8 mouse cellular contexts compared by ENCODE assay signal in genomic region chr2:127363282-127363652, GRCm38 (mm10). TPM values are rescaled to one million over a fixed set of nuclear protein-coding genes. Genes with fewer than 3 reads are reported as not detected.
DNase-seq lines count a peak whose midpoint lies in the region; ATAC-seq and TF ChIP-seq lines count a peak whose summit lies in the region.

No protein-coding gene starts in this region.

- no peaks in the 10 kb centered on the region for H3K36me3 ChIP-seq in kidney, embryonic 15.5 days
- H3K36me3 ChIP-seq in embryonic facial prominence, embryonic 12.5 days = no peaks in the 10 kb centered on the region
- no peaks in the 10 kb centered on the region for H3K36me3 ChIP-seq in intestine, embryonic 15.5 days
- H3K36me3 ChIP-seq in myocyte (ENCODE audit: control insufficient read depth, insufficient read depth) = no peaks in the 10 kb centered on the region

- peak overlapping the region; percentile 24; the same call in 1 of the 2 replicates for H3K9ac ChIP-seq in kidney, embryonic 15.5 days
- peak overlapping the region; percentile 42 for H3K9ac ChIP-seq in embryonic facial prominence, embryonic 12.5 days
- H3K9ac ChIP-seq in intestine, embryonic 15.5 days = peak overlapping the region; percentile 32

- H3K4me3 ChIP-seq in kidney, embryonic 15.5 days (replicated peaks) = peak overlapping the region; percentile 46
- peak overlapping the region; percentile 43 for H3K4me3 ChIP-seq in embryonic facial prominence, embryonic 12.5 days
- peak overlapping the region; percentile 43 for H3K4me3 ChIP-seq in intestine, embryonic 15.5 days (replicated peaks)
- H3K4me3 ChIP-seq in myocyte = no peak overlapping the region

- no peak overlapping the region for H3ac ChIP-seq in myocyte (ENCODE audit: control insufficient read depth, insufficient read length)

- no peak for TF ChIP-seq POLR2A in myocyte (IDR thresholded peaks at IDR 0.05; ENCODE audit: insufficient read length, low read depth)

- ATAC-seq in kidney, embryonic 15.5 days (replicated peaks; ENCODE audit: low FRiP score) = peak; percentile 54
- ATAC-seq in embryonic facial prominence, embryonic 12.5 days (ENCODE audit: insufficient number of reproducible peaks, insufficient read depth, low FRiP score, low TSS enrichment) = peak; percentile 49
- peak; percentile 62 for ATAC-seq in intestine, embryonic 15.5 days

- no peaks in the 10 kb centered on the region for H3K79me2 ChIP-seq in myocyte (ENCODE audit: control insufficient read depth, insufficient read depth)

- 1% methylated on average over 28 of the region's 28 CpGs for WGBS in kidney, embryonic 15.5 days
- WGBS in embryonic facial prominence, embryonic 12.5 days = under 1% methylated on average over 28 of the region's 28 CpGs
- under 1% methylated on average over 28 of the region's 28 CpGs for WGBS in intestine, embryonic 15.5 days

- DNase-seq in kidney, adult 18-20 months = no peak
- DNase-seq in layer of hippocampus, adult 8-10 months (ENCODE audit: low spot score in 2 of 2) = no peak
- DNase-seq in layer of hippocampus, adult 9-10 months (ENCODE audit: low spot score) = no peak
- no peak for DNase-seq in adrenal gland, postnatal 14 days

- H3K27ac ChIP-seq in kidney, embryonic 15.5 days = 0 out of 2 replicates have a peak overlapping the region, but pooled peaks have one; percentile 20
- H3K27ac ChIP-seq in embryonic facial prominence, embryonic 12.5 days = no peak overlapping the region
- H3K27ac ChIP-seq in intestine, embryonic 15.5 days = no peak overlapping the region

- H3K9me3 ChIP-seq in kidney, embryonic 15.5 days (replicated peaks) = no peaks in the 10 kb centered on the region
- H3K9me3 ChIP-seq in embryonic facial prominence, embryonic 12.5 days = no peaks in the 10 kb centered on the region
- no peaks in the 10 kb centered on the region for H3K9me3 ChIP-seq in intestine, embryonic 15.5 days

- peak overlapping the region; percentile 85 for H3K4me2 ChIP-seq in kidney, embryonic 15.5 days
- peak overlapping the region; percentile 74 for H3K4me2 ChIP-seq in embryonic facial prominence, embryonic 12.5 days (replicated peaks)
- H3K4me2 ChIP-seq in intestine, embryonic 15.5 days (replicated peaks) = peak overlapping the region; percentile 88
- H3K4me2 ChIP-seq in myocyte (ENCODE audit: low read depth) = peak overlapping the region; percentile 70

- H3K4me1 ChIP-seq in kidney, embryonic 15.5 days = peaks cover 19% of the 10 kb centered on the region
- peaks cover 13% of the 10 kb centered on the region; the same call in 1 of the 2 replicates for H3K4me1 ChIP-seq in embryonic facial prominence, embryonic 12.5 days
- H3K4me1 ChIP-seq in intestine, embryonic 15.5 days (replicated peaks) = peaks cover 21% of the 10 kb centered on the region

- H3K27me3 ChIP-seq in kidney, embryonic 15.5 days = peaks cover 86% of the 10 kb centered on the region
- H3K27me3 ChIP-seq in embryonic facial prominence, embryonic 12.5 days = peaks cover 71% of the 10 kb centered on the region
- H3K27me3 ChIP-seq in intestine, embryonic 15.5 days (replicated peaks) = peaks cover 53% of the 10 kb centered on the region
- H3K27me3 ChIP-seq in myocyte (ENCODE audit: control insufficient read depth, insufficient read depth, insufficient read length) = peaks cover 69% of the 10 kb centered on the region

TF ChIP-seq in myocyte, 11 proteins besides CTCF, POLR2A, EP300 and RAD21:
- TF ChIP-seq TCF12 (IDR thresholded peaks at IDR 0.05; ENCODE audit: insufficient read depth, poor library complexity, severe bottlenecking) (no peak), POLR2AphosphoS2 (IDR thresholded peaks at IDR 0.05; ENCODE audit: insufficient read length, low read depth) (no peak), MAX (IDR thresholded peaks at IDR 0.05; ENCODE audit: low read depth) (no peak), MYOD1 (IDR thresholded peaks at IDR 0.05; ENCODE audit: control insufficient read depth in 1 of 3, insufficient read length in 2 of 3, low read depth in 2 of 3) (no peak), CEBPB (IDR thresholded peaks at IDR 0.05; ENCODE audit: insufficient read depth, poor library complexity, severe bottlenecking) (no peak), E2F4 (IDR thresholded peaks at IDR 0.05; ENCODE audit: insufficient read depth) (no peak), REST (IDR thresholded peaks at IDR 0.05; ENCODE audit: insufficient read depth, insufficient read length) (no peak), TCF3 (IDR thresholded peaks at IDR 0.05; ENCODE audit: insufficient read length, low read depth) (no peak)

RNA-seq across cellular contexts. Expression of gene Adra2b, which starts 0.3 kb away (rescaled TPM):
- polyA plus RNA-seq in kidney, embryonic 15.5 days (2015; fragmentation: Nextera tagmentation; extraction: Ambion mirVana) = 4.4 and 5.1 TPM in 2 replicates
- 1.7 and 1.8 TPM in 2 replicates for polyA plus RNA-seq in embryonic facial prominence, embryonic 12.5 days (2016; fragmentation: Nextera tagmentation; extraction: Ambion mirVana)
- 1.3 and 1.7 TPM in 2 replicates for polyA plus RNA-seq in intestine, embryonic 15.5 days (2015; fragmentation: Nextera tagmentation; extraction: Ambion mirVana)
- polyA plus RNA-seq in myocyte (2012; fragmentation: generic; extraction: Trizol) = not detected
- under 1 TPM in 3 of 4 experiments, not detected in 1; 0.09 to 0.41 (median 0.12) TPM for total RNA-seq in layer of hippocampus, adult 8-10 months (2022)
- 2.6 TPM in 2 replicates for total RNA-seq in adrenal gland, postnatal 14 days (2021)

RNA-seq across cellular contexts. Expression of gene Astl, which starts 24.8 kb away (rescaled TPM):
- polyA plus RNA-seq in kidney, embryonic 15.5 days (2015; fragmentation: Nextera tagmentation; extraction: Ambion mirVana) = not detected in 2 replicates
- polyA plus RNA-seq in embryonic facial prominence, embryonic 12.5 days (2016; fragmentation: Nextera tagmentation; extraction: Ambion mirVana) = 0.19 TPM in 1 of 2 replicates, not detected in the other
- polyA plus RNA-seq in intestine, embryonic 15.5 days (2015; fragmentation: Nextera tagmentation; extraction: Ambion mirVana) = not detected in 2 replicates
- 0.01 TPM for polyA plus RNA-seq in myocyte (2012; fragmentation: generic; extraction: Trizol)
- total RNA-seq in layer of hippocampus, adult 8-10 months (2022) = not detected
- total RNA-seq in adrenal gland, postnatal 14 days (2021) = not detected in 2 replicates

RNA-seq across cellular contexts. Expression of gene Dusp2, which starts 27.3 kb away (rescaled TPM):
- polyA plus RNA-seq in kidney, embryonic 15.5 days (2015; fragmentation: Nextera tagmentation; extraction: Ambion mirVana) = 8.8 and 9.0 TPM in 2 replicates
- 5.8 and 7.9 TPM in 2 replicates for polyA plus RNA-seq in embryonic facial prominence, embryonic 12.5 days (2016; fragmentation: Nextera tagmentation; extraction: Ambion mirVana)
- polyA plus RNA-seq in intestine, embryonic 15.5 days (2015; fragmentation: Nextera tagmentation; extraction: Ambion mirVana) = 4.5 and 5.2 TPM in 2 replicates
- 4.5 TPM for polyA plus RNA-seq in myocyte (2012; fragmentation: generic; extraction: Trizol)
- 1 to 10 TPM in 3 of 4 experiments, under 1 TPM in 1; 0.99 to 1.6 (median 1.2) TPM for total RNA-seq in layer of hippocampus, adult 8-10 months (2022)
- total RNA-seq in adrenal gland, postnatal 14 days (2021) = 1.9 and 9.9 TPM in 2 replicates
